Mouse (Mus musculus) CH12F3 (cell line): ENCODE results near the gene Col5a2.
"Not testable (repeated sequence)": the region's sequence is repeated elsewhere in the genome, so short reads cannot be mapped to it uniquely, and the experiment has no call there.

ENCODE experiments used
- in situ Hi-C: fragments of 300-500 bp; cut with MboI; formaldehyde crosslinking; loops from 2 replicates; pipeline ENCODE4 v1.14.3; 2020; ENCODE audit warnings: low sequenced_read_pairs

The Col5a2 gene

DNA sequence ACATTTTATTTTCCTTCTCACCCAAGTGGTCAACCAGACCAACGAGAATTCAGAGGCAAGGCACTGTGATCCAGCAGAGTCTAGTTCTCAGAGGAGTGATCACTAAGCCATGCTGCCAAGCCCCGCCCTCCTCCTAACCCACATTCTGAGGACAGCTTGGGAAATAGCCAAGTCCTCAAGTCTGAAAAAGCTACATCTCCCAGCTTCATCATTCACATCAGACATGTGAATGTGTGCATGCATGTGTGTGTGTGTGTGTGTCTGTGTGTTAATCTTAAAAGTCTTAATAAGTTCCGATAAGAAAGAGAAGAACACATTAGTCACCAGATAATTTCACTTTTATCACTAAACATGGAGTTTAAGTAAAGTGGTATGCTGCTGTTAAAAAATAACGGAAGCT, 72.6 kb downstream of the Col5a2 start:
- in situ Hi-C loops, result no loop called here

DNA sequence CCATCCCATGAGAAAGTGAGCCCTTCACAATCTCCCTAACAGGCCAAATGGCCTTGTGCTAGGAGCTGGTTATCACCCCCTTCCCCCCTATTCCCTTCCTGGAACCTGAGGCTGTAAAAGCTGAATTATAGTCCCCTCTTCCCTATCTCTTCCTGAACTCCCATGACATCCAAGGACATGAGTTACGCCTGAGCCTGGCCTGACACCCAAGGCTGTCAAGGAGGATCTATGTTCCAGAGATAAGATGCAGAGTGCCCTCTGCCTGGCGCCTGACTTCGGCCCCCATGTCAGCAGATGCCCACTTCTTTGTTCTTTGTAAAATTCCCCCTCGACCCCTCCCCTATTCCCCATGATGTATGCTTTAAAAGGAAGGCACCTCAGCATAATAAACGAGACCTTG, 73.9 kb downstream of the Col5a2 start:
- in situ Hi-C loops, result not testable (repeated sequence)

DNA sequence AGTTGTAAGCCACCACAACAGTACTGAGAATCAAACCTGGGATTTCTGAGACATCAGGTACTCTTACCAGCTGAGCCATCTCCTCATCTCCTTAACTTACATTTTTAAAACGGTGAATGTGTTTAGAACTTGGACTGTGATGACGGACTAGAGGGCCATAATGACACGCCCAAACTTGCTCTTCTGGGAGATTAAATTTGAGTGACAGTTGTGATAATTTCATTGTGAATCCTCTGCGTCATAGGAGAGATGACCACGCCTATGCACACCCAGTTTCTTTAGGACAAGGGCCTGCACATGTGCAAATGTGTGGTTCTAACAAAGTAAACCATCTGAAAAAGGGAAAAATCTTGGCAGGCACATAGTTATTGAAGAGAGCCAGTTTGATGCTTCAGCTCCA, 79.2 kb downstream of the Col5a2 start:
- in situ Hi-C loops, result no loop called here

DNA sequence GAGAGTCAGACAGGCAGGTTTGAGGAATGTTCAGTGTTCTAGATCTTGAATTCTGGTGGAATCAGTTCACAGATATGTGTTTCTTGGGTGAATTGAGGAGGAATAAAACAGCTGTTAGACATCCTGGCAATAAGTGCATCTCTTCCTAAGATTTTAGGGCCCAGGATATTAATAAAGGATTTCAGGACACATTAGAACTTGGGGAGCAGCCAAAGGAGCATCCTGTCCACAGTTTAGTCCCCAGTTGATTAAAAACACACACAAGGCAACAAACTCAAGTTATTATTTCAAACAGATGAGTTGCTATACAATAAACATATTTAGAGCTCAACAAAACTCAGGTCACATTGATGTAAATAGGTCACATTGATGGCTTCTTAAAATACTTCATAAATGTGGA, 82.5 kb downstream of the Col5a2 start:
- in situ Hi-C loops, result no loop called here

DNA sequence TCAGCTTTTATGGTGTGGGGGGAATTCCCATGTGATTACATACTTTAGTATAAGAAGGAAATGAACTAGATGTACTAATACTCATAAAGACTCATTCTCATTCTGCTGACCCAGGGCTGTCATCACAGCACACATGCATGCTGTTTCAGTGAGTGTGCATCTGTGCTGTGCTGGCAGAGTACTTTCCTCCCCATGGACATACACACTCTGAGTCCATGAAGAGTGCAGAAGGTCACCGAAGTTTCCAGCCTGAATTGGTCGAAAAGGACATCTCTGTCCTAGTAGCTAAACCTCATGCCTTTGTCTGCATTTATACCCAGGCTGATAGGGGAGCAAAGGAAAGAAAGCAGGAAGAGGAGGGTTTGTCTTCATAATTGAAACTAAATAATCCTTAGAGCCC, 83.2 kb downstream of the Col5a2 start:
- in situ Hi-C loops, result no loop called here

DNA sequence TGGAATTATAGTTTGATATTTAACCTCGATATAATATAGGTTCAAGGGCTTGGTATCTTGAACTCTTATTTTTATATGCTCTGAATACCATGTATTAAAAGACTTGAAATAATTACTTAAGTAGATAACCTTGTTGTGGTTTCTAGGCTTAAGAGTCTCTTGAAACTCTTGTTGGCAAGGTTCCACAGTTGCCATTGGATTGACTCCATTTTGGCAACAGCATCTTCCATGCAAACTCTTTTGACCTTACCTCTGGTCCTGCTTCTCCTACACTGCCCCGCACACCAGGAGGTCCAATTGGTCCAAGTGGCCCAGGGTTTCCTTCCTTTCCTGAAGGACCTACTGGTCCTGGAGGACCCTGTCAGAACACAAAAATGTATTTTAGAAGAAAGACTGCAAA, 121.2 kb downstream of the Col5a2 start:
- in situ Hi-C loops, result no loop called here

DNA sequence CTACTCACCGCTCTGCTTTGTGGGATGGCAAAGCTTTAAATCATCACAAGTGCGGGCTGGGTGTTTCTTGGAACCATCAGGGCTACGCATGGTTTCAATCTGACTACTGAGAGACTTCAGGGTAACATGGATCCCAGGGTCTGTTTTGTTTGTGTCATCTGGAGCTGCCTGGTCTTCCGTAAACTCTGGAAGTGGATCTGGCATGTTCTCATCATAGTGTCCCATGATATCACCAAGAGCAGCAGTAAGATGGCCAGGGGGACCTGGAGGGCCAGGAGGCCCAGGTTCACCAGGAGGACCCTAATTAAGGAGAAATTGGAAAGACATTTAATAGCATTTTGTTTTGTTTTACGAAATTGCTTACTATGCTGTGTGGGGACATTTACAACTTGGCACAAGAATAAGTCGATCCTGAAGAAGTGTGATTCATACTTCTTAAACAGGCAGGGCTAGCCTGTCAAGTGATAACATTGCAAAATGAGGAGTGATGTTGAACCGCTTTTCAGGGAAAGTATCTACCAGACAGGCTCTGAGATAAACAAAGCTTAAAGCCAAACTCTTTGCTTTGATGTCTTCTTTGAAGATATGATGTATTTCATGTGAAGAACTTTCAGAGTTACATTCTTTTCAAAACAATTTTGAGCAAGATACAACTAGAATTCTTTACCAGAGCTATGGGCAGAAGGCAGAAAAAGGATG, 122.9 kb downstream of the Col5a2 start:
- in situ Hi-C loops, result no loop called here

DNA sequence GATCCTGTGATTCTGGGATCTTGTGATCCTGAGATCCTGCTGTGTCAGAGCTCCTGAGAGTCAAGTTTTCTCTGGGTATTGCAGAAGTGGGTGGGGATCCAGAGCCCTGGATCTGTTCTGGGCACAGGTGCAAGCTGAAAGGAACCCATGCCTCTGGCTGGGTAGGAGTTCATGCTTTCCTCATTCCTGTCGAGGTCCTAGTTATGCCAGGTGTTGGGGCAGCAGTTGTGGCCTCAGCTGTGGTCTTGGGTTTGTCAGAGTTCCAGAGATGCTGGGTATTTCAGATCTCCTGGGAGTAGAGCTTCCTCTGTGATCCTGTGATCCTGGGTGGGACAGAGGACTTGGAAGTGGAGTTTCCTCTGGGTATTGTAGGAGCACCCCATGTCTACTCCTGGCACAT, 137.7 kb downstream of the Col5a2 start:
- in situ Hi-C loops, result no loop called here

DNA sequence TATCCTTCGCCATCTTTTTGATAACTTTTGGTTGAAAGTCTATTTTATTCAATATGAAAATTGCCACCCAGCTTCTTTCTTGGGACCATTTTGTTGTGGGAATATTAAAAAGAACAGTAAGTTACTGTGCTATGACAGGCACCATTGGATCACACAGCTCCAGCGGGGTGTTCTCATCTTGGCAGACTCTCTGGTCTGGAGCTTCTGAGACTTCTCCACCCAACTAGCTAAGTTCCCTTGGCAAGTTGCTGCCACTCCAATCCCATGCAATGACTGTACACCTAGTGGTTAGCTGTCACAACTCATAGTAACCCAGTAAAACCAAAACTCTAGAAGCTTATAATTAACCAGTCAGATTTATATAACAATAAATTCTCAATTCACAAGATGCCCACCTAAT, 139.8 kb downstream of the Col5a2 start:
- in situ Hi-C loops, result no loop called here

DNA sequence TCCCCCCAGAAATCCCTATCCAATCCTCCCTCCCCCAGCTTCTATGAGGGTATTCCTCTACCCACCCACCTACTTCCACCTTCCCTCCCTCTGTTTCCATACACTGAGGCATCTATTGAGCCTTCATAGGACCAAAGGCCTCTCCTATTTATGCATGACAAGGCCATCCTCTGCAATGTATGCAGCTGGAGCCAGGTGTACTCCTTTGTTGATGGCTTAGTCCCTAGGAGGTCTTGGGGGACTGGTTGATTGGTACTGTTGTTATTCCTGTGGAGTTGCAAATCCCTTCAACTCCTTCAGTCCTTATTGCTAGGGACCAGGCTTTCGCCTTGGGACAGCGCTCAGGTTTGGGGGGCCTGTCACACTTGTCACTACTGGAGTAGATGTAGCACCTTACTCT, 143.4 kb downstream of the Col5a2 start:
- in situ Hi-C loops, result no loop called here

DNA sequence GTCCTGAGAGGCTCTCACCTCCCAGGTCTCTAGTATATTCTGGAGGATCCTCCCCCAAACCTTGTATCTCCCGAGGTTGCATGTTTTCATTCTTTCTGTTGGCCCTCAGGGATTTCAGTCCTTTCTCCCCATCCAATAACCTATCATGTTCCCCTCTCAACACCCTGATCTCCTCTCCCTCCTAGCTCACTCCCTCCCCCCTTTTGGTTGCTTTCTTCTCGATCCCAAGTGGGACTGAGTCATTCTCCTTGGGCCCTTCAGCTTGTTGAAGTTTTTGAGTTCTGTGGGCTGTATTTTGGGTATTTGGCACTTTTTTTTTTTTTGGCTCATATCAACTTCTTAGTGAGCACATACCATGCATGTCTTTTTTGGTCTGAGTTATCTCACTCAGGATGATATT, 143.9 kb downstream of the Col5a2 start:
- in situ Hi-C loops, result no loop called here

DNA sequence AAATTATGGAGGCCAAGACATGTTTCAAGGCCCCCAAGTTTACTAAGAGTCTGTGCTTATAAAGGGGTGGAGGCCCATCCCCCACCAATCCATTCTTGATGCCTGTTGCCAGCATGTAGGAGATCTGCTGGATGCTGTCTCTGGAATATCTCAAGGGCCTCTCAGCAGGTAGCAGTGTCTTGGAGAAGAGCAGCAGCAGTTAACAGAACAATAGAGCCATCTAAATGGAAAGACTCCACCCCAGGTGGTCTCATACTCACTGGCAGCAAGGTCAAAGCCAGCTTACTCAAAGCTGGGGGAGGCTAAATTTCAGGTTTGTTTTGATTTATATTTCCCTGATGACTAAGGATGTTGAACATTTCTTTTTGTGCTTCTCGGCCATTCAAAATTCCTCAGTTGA, 145.1 kb downstream of the Col5a2 start:
- in situ Hi-C loops, result no loop called here

DNA sequence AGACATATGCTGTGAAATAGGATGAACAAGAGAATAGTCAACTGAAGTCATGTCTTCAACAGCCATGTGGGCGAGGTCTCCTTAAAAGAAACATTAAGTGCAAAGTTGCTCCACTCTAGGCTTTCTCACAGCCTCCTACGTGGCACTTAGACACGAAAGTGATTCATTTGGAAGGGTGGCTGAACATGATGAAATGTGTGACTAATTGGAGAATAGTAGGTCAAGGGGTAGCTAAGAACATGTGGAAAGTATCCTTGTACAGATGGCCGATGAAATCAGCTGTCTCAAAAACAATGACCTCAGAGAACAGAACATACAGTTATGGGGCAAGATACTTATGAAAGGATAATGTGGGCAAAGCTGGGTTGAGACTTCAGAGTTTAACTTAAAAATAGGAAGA, 147.1 kb downstream of the Col5a2 start:
- in situ Hi-C loops, result no loop called here

DNA sequence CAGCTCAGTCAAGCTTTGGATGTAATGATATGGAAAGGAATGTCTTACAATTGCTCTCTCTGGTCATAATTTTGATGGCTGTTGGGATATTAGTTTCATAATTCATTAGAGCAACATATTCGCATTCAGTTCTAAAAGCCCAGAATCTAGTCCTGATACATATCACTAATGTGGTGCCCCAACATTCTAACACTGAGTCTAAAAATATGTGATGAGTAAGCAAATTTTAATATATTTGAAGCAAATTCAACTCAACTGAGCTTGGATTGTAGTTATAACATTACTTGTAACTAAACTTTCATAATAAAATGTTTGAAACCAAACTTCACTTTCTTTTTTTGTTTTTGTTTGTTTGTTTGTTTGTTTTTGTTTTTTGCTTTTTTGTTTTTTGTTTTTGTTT, 173.9 kb downstream of the Col5a2 start:
- in situ Hi-C loops, result no loop called here
